8 mouse cellular contexts compared by ENCODE assay signal in genomic region chr1:132317894-132318863, GRCm38 (mm10). TPM values are rescaled to one million over a fixed set of nuclear protein-coding genes. Genes with fewer than 3 reads are reported as not detected.
DNase-seq lines count a peak whose midpoint lies in the region; ATAC-seq and TF ChIP-seq lines count a peak whose summit lies in the region.
"Had no signal": no experiment of that assay in that cellular context is flagged by ENCODE, and none has a peak within 500 bp of the region (broad histone marks: within the 10 kb centered on the region; RNA-seq: fewer than 3 reads in every experiment).

No protein-coding gene starts in this region.

- H3K4me3 ChIP-seq in forebrain, postnatal 0 days (ENCODE audit: low read depth, low read length) = no peak overlapping the region

- WGBS in forebrain, postnatal 0 days = 29% methylated on average over 8 of the region's 8 CpGs

- peak overlapping the region; percentile 98 for H3K4me2 ChIP-seq in forebrain, postnatal 0 days (ENCODE audit: low read depth)

- H3K27ac ChIP-seq in forebrain, postnatal 0 days (ENCODE audit: low read depth, low read length) = no peak overlapping the region

- H3K27me3 ChIP-seq in forebrain, postnatal 0 days (ENCODE audit: insufficient read depth, low read length) = no peaks in the 10 kb centered on the region

- peak; percentile 44 for DNase-seq in 3T3-L1 (ENCODE audit: low read depth, low spot score)
- DNase-seq in 416B (ENCODE audit: low read depth) = peak; percentile 95
- DNase-seq in forebrain, postnatal 0 days = no peak
- no peak for DNase-seq in cerebellum, postnatal 4 days (ENCODE audit: low spot score in 2 of 2)
- DNase-seq in layer of hippocampus, adult 9-10 months (ENCODE audit: low spot score) = no peak
- no peak for DNase-seq in kidney, adult 18-20 months
- DNase-seq: thymus, postnatal 36 days had no signal

- ATAC-seq in forebrain, postnatal 0 days = no peak
- peak; percentile 47 for ATAC-seq in megakaryocyte progenitor cell, adult 5-6 weeks (replicated peaks; ENCODE audit: poor library complexity)

- H3K36me3 ChIP-seq in forebrain, postnatal 0 days (ENCODE audit: insufficient read depth) = no peaks in the 10 kb centered on the region

- no peak for TF ChIP-seq CTCF in forebrain, postnatal 0 days (IDR thresholded peaks at IDR 0.05; ENCODE audit: low read depth)

- H3K9ac ChIP-seq in forebrain, postnatal 0 days = no peak overlapping the region

- H3K4me1 ChIP-seq in forebrain, postnatal 0 days (ENCODE audit: insufficient read depth) = peaks cover 45% of the 10 kb centered on the region

- H3K9me3 ChIP-seq in forebrain, postnatal 0 days (ENCODE audit: low read length) = no peaks in the 10 kb centered on the region

RNA-seq across cellular contexts. Expression of gene Nuak2, which starts 2.3 kb away (rescaled TPM):
- total RNA-seq in forebrain, postnatal 0 days (2014; rRNA removed) = 4.4 and 4.5 TPM in 2 replicates
- polyA plus RNA-seq in forebrain, postnatal 0 days (2015; fragmentation: Nextera tagmentation; extraction: Ambion mirVana) = 4.3 and 6.8 TPM in 2 replicates
- 19.8 and 26.1 TPM in 2 replicates for total RNA-seq in megakaryocyte progenitor cell, adult 5-6 weeks (2015)
- total RNA-seq in megakaryocyte progenitor cell, adult 5-6 weeks (2017) = 14.5 and 20.2 TPM in 2 replicates

RNA-seq across cellular contexts. Expression of gene Klhdc8a, which starts 19.8 kb away (rescaled TPM):
- total RNA-seq in forebrain, postnatal 0 days (2014; rRNA removed) = 10.3 and 11.2 TPM in 2 replicates
- 4.5 and 6.3 TPM in 2 replicates for polyA plus RNA-seq in forebrain, postnatal 0 days (2015; fragmentation: Nextera tagmentation; extraction: Ambion mirVana)
- total RNA-seq in megakaryocyte progenitor cell, adult 5-6 weeks (2015) = not detected in 2 replicates
- not detected in 2 replicates for total RNA-seq in megakaryocyte progenitor cell, adult 5-6 weeks (2017)

Comparison
In these comparisons a context has a peak if more than half of its experiments do, and no peak if none do; other contexts are left out.
1. DNase-seq: peak in 3T3-L1 (single experiment) and 416B (single experiment); none in forebrain, postnatal 0 days (single experiment), cerebellum, postnatal 4 days (0 of 2), layer of hippocampus, adult 9-10 months (single experiment) and kidney, adult 18-20 months (single experiment).
2. RNA of gene Klhdc8a, which starts 19.8 kb away (total RNA-seq): 10.3 to 11.2 TPM in forebrain, postnatal 0 days; not detected in megakaryocyte progenitor cell, adult 5-6 weeks; every median in the first group is over 10 times any median in the second.